Mouse (Mus musculus) yolk sac, embryonic 10.5 days (tissue): ENCODE measurements around the gene Mcrs1.
"Not testable (repeated sequence)": the region's sequence is repeated elsewhere in the genome, so short reads cannot be mapped to it uniquely, and the experiment has no call there.

Source experiments
- DNase-seq: peaks from one replicate; pipeline ENCODE4 v3.0.0-alpha.2; 2017; ENCODE audit warnings: low spot score

The Mcrs1 gene

DNA sequence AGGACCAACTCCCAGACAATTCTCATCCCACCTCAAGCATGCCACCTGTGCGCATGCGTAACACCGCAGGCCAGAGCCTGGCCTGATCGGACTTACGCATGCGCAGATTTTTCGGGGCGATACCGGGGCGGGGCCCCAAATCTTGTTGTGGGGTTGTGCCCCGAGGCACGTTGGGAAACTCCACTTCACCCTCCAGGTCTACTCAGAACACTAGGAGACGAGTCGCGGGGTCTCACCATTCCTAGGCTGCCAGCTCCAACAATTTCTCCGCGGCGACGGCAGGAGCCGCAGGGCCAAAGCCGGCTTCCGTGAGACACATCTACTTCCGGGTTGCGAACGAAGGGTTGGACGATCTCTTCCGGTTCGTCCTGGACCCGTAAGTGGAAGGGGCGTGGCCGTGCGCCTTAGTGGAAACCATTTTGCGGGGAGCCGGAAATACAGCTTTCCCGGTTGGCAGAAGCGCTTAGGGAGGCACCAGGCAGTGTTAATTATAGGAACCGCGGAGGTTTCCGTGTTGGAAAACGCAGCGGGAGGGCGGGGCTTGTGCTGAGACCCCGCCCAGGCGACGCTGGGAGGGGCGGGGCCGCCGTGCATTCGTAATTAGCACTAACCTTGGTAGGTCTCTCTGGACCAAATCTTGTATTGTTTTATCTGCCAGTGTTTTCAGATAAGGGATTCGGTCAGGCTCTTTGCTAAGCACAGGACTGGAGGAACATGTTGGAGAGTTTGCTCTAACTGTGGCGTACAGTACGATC, at the start of gene Mcrs1:
TSS of gene Mcrs1 (minus strand) at position 336 of the 755 bp plus-strand sequence.
- DNase-seq, result peak; percentile 96

DNA sequence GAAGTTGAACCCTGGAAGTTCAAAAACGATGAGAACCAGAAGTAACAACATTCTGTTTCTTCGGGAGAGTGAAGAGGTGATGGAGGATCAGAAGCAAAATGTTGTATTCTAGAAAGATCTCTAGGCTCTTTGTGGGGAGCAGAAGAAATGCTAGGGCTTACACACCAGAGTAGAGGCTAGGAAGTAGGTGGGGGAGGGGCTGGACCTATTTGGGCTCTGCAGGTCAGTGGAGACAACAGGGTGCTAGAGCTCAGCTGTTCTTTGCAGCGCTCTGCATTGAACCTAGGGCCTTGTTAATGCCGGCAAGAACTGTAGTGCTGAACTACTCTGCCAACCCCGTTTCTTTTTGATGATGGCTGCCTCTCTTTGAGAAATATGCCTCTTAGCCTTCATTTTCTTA, 44.5 kb upstream of the Mcrs1 start:
- no peak for DNase-seq

DNA sequence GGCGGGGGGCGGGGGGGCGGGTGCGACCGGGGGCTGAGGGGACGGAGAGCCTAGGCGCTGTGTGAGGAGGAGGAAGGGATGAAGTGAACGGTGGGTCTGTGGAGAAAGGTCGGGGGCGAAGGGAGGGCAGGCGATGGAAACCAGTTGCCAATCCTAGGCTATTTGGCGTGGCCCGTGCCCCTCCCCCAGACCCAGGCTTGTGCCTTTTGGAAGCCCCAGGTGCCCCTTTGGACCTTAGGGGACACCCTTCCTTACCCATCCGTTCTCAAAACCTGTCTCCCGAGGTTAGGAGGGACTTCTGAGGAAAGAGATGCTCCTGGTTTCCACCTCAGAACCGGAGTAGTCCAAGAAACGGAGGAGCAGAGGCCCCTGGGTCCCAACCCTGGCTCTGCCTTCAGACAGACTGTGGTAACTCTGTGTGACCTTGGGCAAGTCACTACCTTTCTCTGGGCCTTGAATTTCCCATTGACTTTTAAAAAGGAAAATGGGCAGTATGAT, 43.8 kb upstream of the Mcrs1 start, which contains the start of gene Fam186b:
TSS of gene Fam186b (minus strand) at position 405 of the 498 bp plus-strand sequence.
- DNase-seq, result no peak

DNA sequence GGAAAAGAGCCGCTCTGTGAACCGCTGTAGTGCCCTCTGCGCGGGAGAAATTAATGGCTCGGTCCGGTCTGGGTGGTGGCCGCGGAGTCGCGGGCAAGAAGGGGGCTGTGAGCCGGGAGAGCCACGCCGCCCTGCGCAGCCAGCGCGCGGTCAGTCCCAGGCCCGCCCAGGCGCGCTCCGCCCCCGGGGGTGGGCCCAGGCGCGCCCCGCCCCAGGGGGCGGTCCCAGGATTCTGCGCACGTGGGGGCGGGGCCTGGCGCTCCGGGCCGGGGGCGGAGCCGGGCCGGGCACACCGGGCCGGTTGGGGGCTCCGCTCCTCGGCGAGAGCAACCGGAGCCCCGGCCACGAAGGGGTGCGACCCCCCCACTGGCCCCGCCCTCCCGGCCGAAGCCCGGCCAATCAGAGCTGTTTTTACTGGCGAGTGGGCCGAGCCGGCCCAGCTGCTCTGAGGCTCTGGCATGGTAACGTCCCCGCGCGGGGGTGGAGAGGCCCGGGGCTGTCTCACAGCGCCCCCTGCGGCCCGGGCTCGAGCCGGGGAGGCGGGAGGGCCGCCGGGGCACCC, 43.1 kb upstream of the Mcrs1 start, which contains the start of gene Prpf40b:
TSS of gene Prpf40b (plus strand) at position 275 of the 562 bp plus-strand sequence.
- peak; percentile 92 for DNase-seq

DNA sequence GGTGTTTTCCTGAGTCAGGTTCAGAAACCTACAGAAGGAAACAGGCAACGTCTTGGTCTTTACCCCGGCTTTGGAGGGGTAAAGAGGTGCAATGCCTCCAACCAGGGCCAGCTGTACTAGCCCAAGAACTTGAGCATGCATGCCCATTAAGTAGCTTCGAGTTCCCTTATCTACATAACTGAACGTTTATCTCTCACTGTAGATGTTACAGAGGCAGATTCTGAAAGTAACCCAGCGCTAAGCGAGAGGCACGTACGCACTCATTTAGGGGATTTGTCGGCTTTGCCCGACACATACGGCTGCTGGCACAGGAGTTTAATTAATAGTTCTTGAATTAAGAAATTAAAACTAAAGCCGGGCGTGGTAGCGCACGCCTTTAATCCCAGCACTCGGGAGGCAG, 42.5 kb upstream of the Mcrs1 start:
- no peak for DNase-seq

DNA sequence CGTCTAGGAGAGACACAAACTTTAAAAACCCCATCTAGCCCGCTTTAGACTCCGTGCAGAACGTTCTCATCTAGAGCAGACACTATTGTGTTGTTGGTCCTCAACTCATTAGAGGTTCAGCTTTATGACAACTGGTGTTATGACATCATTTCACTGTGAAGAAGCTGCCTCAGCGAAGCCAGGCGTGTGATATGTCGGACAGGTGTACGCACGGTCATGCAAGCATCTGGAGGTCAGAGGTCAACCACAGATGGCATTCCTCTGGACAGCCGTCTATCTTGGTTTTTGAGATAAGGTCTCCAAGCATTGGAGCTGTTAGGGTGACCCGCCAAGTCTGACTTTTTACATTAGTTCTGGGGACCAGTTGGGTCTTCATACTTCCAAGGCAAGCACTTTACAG, 38.8 kb upstream of the Mcrs1 start:
- DNase-seq, result peak; percentile 31

DNA sequence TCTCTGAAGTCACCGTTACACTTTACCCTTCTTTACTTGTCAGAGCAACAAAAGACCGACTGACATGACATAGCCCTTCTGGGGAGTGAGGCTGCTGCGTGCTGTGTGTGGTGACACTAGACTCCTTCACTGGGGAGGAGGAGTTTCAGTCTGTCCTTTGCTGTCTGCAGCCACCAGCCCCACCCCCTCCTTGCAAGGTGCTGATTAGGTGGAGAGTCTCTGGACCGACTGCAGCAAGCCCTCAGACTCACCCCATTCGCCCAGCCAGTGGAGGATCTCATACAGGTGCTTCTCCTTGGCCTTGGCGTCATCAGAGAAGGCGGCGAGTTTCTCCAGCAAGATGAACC, 33.4 kb upstream of the Mcrs1 start:
- peak; percentile 66 for DNase-seq

DNA sequence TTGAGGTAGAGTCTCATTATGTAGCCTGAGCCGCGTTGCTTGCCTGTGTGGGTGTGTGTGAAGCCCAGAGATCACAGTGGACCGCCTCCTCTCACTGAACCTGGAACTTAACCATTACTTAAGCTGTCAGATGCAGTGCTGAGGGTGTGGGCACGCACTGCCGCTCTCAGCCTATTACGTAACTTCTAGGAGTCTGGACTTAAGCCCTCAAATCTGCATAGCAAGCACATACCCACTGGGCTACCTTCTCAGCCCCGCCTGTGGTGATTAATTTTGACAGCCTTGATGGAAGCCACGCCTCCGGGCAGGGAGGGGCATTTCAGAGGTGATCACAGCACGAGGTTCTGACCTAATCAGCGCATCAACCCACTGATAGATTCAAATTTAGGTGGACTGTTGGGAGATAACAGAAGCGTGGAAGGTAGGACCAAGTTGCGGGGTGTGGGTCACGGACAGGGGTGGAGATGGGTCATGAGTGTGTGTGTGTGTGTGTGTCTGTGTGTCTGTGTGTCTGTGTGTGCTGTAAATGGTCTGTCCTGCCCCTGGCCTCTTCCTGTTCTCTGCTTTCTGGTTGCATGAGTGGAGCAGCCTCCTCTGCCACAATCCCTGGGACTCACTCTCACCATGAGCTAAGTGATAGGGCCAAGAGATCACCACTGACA, 32.9 kb upstream of the Mcrs1 start:
- DNase-seq, result peak; percentile 86

DNA sequence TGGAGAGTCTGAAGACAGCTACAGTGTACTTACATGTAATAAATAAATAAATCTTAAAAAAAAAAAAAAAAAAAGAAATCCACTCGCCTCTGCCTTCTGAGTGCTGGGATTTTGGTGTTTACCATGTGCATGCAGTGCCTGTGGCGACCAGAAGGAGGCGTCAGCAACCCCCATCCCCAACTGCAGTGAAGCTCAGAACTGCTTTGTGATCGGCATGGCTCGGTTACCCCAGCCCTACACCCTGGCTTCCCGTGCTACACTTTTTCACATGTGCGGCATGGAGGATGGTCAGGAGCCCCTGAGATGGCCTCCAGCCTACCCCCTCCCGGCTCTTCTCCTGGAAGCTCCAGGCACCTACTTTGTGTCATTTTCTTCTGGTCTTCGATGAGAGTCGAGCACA, 31.7 kb upstream of the Mcrs1 start:
- DNase-seq, result no peak

DNA sequence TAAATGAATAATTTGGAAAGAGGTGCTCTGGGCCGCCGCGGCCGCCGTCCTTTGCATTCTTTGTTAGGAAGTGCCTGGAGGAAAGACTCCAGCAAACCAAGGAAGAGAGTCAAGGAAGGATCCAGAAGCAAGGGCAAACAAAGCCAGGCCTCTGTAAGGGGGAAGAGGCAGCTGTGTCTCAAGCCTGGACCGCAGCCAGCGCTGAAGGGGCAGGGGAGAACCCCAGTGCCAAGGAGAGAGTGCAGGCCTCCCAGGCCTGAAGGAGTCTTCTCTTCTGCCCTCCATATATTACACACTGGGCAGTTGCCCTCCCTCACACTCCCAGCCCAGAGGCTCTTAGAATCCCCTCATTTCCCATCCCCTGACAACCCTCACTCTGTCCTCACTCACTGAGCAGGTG, 26.5 kb upstream of the Mcrs1 start:
- DNase-seq, result no peak

DNA sequence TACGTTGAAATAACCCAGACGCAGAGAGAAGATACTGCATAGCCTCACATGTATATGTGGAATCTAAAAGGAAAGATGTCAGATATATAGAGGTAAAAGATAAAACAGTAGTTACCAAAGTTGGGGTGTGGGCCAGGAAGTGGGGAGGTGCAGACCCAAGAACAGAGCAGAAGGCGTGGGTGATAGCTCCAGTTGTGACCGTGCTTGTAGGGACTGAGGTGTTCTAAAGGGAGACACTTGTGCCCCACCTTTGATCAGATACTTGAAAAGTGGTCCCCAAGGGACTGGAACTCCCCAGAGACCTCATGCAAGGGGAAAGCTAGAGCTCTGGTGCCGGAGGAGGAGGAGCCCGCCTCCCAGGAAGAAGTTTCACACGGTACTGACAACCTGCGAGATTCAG, 24.3 kb upstream of the Mcrs1 start:
- no peak for DNase-seq

DNA sequence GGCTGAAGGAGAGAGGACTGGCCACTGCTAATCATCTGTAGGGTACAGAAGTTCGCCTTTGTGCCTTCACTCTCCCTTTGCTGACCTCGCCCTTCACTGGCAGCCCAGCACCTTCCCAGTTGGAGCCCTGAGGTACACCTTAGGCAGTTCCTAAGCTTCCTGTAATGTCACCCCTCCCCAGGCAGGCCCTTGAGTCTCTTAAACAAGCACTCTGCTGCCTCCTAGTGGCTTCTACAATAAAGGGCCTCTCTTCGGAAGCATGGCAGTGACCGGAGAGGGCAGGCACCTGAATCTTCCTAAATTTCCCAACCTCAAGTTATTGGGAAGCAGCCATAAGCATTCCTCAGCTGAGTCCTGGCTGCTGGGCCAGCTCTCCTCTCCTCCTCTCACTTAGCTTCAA, 13.9 kb upstream of the Mcrs1 start:
- DNase-seq, result peak; percentile 65

DNA sequence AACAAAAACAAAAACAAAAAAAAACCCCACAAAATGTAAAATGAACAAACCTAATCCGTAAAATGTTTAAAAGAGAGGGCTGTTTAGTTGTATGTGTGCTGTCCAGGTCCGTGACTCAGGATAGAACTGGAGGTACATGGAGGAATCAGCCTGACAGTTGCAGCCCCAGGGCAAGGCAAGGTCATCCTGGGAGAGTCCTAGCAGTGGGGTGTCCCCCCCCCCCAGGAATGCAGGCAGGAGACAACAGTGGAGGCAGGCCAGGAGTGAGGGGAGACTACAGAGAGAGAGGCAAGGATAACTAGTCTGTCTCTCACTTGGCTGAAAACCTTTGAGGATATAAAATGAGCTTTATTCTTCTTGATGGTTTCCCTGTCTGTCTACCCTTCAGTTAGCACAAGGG, 12.6 kb upstream of the Mcrs1 start:
- no peak for DNase-seq

DNA sequence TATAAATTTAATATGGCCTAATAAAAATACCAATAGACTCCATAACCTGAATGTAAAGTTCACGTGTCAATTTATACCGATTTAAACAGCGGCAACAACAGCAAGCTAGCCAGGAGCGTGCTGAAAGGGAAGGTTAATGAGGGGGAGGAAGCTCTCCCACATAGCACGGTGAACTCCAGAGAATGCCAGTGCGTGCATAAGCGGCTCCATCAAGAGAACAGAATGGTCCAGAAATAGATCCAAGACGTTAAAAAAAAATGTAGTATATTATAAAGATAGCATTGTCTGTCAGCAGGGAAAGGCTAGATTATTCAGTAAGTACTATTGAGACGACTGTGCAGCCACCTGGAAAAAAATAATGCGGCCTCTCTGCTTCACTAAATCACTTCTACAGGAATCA, 10.9 kb upstream of the Mcrs1 start:
- DNase-seq, result no peak

DNA sequence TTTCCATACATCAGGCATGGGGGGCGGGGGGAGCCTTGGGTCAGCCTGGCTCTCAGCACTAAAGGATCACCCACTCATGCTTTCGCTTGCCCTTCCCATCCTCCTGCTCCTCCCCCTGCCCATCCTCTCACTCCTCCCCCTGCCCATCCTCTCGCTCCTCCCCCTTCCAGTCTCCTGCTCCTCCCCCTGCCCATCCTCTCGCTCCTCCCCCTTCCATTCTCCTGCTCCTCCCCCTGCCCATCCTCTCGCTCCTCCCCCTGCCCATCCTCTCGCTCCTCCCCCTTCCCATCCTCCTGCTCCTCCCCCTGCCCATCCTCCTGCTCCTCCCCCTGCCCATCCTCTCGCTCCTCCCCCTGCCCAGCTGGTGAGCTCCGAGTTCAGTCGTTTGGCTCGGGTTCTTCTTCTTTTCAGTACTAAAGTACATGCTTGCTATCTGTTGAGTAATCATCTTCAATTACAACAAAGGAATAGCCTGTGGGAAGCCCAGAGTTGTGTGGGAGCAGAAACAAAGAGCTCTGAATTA, 8.0 kb upstream of the Mcrs1 start:
- DNase-seq, result peak; percentile 90

DNA sequence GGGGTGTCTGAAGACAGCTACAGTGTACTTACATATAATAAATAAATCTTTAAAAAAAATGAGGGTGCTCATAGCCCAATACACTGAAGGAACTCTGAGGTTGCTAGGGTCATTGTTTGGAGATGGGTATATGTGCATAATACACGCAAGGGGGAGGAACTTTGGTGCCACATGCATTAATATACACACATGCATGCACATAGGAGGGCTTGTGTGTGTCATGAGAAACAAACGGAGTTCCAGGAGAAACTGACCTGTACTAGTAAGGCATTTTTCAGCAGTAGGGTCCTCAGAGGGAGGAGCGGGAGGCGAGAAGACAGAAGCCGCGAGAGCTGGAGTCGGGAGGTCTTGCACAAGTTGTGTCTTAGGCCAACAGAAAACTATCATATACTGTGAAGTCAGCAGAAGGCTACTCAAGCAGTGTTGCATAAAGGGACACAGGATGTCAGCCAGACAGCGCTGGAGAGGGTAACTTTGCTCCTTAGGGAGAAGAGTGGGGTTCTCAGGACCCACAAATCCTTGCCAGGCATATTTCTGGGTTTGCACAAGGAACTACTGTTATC, 7.5 kb upstream of the Mcrs1 start:
- no peak for DNase-seq

DNA sequence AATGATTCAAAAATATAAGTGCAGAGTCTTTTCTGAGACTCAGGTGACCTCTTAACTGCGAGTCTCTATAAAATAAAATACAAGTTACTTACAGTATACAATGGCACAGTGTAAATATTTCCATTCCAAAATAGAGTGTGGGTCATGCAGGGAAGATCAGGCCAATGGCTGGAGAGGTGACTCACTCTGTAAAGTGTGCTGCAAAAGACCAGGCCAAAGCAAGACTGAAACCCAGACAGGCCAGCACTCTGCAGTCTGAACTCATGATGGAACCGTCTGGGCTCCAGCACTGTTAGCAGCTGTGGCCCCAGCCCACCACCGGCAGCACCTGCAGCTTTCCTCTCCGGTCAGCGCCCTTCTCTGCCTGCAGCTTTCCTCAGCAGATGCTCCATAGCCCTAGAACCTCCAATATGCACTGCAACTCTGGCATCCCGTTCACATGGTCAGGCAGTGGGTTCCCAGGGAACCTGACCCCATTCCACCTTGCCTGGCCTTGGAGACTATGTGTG, 3.5 kb upstream of the Mcrs1 start:
- DNase-seq, result no peak

DNA sequence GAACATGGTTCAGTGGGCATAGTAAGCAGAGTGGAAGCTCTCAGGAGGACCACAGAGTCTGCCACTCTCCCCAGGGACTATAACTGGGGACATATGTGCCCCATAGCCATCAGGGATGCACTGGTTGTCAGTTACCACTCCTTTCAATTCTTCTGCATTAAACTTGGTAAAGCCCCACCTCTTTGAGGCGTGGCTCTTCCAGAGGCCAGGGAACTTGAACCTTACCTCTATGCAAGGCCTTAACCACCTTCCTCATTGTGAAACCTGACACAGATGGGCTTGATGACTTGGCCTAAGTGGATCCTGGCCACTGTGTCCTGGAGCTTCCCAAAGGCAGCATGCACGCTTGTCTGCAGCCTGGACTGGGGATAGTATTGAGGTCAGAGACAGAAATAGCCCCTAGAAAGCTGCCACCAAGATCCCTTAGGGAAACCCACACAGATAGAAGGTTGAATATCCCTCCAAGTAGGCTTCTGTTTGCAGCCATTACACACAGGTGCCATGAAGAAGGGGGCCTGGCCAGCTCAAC, 2.8 kb upstream of the Mcrs1 start:
- DNase-seq, result no peak

DNA sequence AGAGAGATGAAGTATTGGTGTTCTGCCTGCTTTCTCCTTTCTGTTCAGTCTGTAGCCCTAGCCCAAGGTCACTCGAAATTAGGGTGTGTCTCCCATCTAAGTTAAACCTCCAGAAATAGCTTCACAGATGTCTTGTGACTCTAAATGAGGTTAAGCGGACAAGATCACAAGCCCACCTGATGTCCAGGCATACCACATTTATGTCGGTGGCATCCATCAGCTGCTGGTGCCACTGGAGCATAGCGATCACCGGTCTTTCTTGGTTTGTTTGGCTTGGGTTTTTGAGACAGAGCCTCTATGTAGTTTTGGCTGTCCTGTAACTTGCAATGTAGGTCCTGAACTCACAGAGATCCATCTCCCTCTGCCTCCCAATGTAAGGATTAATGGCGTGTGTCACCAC, 2.0 kb upstream of the Mcrs1 start:
- DNase-seq, result no peak

DNA sequence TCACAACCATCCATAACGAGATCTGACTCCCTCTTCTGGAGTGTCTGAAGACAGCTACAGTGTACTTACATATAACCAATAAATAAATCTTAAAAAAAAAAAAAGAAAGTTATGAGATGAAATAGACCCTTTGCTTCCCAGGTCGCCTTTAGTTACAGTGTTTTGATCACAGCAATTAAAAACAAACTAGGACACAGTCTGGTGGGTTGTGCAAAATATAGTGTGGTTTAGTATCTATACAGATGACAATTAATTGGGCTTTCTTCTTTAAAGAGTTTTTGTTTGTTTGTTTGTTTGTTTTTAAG, 1.4 kb upstream of the Mcrs1 start:
- DNase-seq, result not testable (repeated sequence)

DNA sequence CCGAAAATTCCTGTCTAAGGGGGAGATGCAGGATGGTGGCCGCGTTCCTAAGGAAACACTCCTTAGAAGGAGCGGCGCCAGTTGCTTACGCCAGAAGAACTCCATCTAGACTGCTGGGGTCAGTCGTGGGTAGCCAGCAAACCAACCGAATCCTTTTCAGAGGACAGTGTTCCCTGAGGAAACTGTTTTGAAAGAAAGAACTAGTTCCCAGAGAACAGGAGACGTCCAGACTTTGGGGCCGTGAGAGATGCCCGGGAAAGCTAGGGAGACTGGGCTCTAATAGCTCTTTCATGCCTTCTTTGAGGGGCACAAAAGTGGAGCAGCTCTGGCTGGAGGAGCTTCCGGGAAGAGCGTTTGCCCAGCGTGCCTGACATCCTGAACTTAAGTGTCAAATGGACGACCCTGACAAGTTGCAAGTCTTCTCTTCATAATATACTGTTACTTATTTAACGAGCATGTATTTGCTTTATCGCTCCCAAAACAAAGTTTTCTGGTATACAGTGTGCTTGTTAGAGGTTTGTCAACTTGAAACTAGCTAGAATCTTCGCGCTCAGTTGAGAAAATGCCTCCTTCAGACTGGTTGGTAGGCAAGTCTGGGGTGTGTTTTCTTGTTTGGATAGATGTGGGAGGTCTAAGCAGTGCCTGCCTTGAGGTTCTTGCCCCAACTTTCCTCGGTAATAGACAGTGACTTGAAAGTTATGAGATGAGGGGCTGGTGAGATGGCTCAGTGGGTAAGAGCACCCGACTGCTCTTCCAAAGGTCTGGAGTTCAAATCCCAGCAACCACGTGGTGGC, 817 bp upstream of the Mcrs1 start:
- DNase-seq, result no peak

DNA sequence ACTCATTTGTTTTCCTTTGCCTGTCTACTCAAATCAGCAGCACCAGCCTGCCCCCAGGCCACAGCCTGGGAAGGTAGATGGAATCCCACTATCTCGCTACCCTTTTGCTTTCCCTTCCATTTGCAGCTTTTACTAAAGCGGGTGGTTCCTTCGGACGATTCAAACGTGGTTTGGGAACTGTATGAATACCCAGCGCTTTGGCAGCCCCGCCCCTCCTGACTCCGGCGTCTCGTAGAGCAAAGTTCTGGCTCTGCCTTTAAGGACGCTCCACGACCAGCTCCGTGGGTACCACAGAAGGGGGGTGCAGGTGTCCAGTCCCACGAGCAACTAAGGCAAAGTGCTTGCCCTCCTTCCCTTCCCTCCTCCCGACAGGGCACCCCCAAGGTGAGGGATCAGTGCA, 650 bp downstream of the Mcrs1 start:
- not testable (repeated sequence) for DNase-seq
